Mouse (Mus musculus): ENCODE results near the gene Vmn1r225. TPM values are rescaled to one million over a fixed set of nuclear protein-coding genes. Genes with fewer than 3 reads are reported as not detected.
"Not testable (repeated sequence)": the region's sequence is repeated elsewhere in the genome, so short reads cannot be mapped to it uniquely, and the experiment has no call there.

Gene Vmn1r225
- not detected for total RNA-seq (2022)

- DNase-seq (ENCODE audit: low spot score in 2 of 2) = no peak
Observed at GRCm38 (mm10) chr17:20497858-20498257, at the start of gene Vmn1r225. Gene Vmn1r225, plus strand, starts transcription at chr17:20498158.

- DNase-seq (ENCODE audit: low spot score in 2 of 2) = no peak
Observed at GRCm38 (mm10) chr17:20473311-20473710, 24.6 kb upstream of the Vmn1r225 start.

- DNase-seq (ENCODE audit: low spot score in 2 of 2) = no peak
Observed at GRCm38 (mm10) chr17:20481231-20481630, 16.7 kb upstream of the Vmn1r225 start, which contains the start of gene Vmn2r108. Gene Vmn2r108, minus strand, starts transcription at chr17:20481331.

- not testable (repeated sequence) for DNase-seq (ENCODE audit: low spot score in 2 of 2)
Observed at GRCm38 (mm10) chr17:20508247-20508646, 10.3 kb downstream of the Vmn1r225 start.

Other genes starting within 250 kb of the Vmn1r225 start
- gene Vmn2r106, start 212.6 kb upstream of the Vmn1r225 start, total RNA-seq (2022) = not detected
- gene Vmn2r107, start 152.9 kb upstream of the Vmn1r225 start, total RNA-seq (2022) = not detected
- gene Vmn1r224, start 84.0 kb upstream of the Vmn1r225 start, total RNA-seq (2022) = not detected
- under 1 TPM in 2 of 4 experiments, not detected in 2; 0.04 to 0.12 TPM for gene Vmn2r108, start 16.8 kb upstream of the Vmn1r225 start, total RNA-seq (2022)
- gene Vmn2r109, start 66.6 kb downstream of the Vmn1r225 start, total RNA-seq (2022) = not detected
- not detected for gene Vmn2r110, start 98.3 kb downstream of the Vmn1r225 start, total RNA-seq (2022)
- gene Fpr-rs3, start 126.7 kb downstream of the Vmn1r225 start, total RNA-seq (2022) = not detected
- not detected for gene Vmn1r226, start 184.7 kb downstream of the Vmn1r225 start, total RNA-seq (2022)
- gene Vmn1r227, start 231.7 kb downstream of the Vmn1r225 start, total RNA-seq (2022) = not detected